Comparison of ENCODE assay signal across 9 mouse cellular contexts in genomic region chr12:72197925-72198486, GRCm38 (mm10). TPM values are rescaled to one million over a fixed set of nuclear protein-coding genes. Genes with fewer than 3 reads are reported as not detected.
DNase-seq lines count a peak whose midpoint lies in the region; ATAC-seq lines count a peak whose summit lies in the region.
"Had no signal": no experiment of that assay in that cellular context is flagged by ENCODE, and none has a peak within 500 bp of the region (broad histone marks: within the 10 kb centered on the region; RNA-seq: fewer than 3 reads in every experiment).

No protein-coding gene starts in this region.

- no peak overlapping the region for H3K9ac ChIP-seq in midbrain, embryonic 11.5 days (ENCODE audit: low read length)
- H3K9ac ChIP-seq: limb, embryonic 13.5 days had no signal

- H3K27me3 ChIP-seq in heart, embryonic 10.5 days (ENCODE audit: insufficient read depth, poor library complexity, severe bottlenecking), result no peaks in the 10 kb centered on the region
- H3K27me3 ChIP-seq in midbrain, embryonic 11.5 days (ENCODE audit: control insufficient read depth, insufficient read depth, low read length), result no peaks in the 10 kb centered on the region
- H3K27me3 ChIP-seq: limb, embryonic 13.5 days had no signal

- H3K27ac ChIP-seq in heart, embryonic 10.5 days, result 0 out of 2 replicates have a peak overlapping the region, but pooled peaks have one; percentile 7
- H3K27ac ChIP-seq in midbrain, embryonic 11.5 days (ENCODE audit: low read depth, low read length), result no peak overlapping the region
- H3K27ac ChIP-seq: limb, embryonic 13.5 days had no signal

- H3K4me2 ChIP-seq in midbrain, embryonic 11.5 days, result peak overlapping the region; percentile 13; the same call in 1 of the 2 replicates
- H3K4me2 ChIP-seq: limb, embryonic 13.5 days had no signal

- peak; percentile 38; the same call in 1 of the 2 replicates for ATAC-seq in midbrain, embryonic 11.5 days (ENCODE audit: low FRiP score)

- DNase-seq in layer of hippocampus, postnatal 10 days (ENCODE audit: low spot score in 2 of 2), result peak; percentile 25 to 27
- DNase-seq in layer of hippocampus, adult 11-12 months (ENCODE audit: low spot score), result no peak
- DNase-seq in cerebellum, postnatal 25 days, result peak; percentile 32 to 59
- DNase-seq in heart, embryonic 10.5 days (ENCODE audit: low spot score), result peak; percentile 70
- no peak for DNase-seq in midbrain, embryonic 11.5 days (ENCODE audit: low spot score, missing footprints)
- DNase-seq in urinary bladder, postnatal 14 days (ENCODE audit: low spot score), result no peak
- DNase-seq in thymus, adult 18-20 months, result no peak
- no peak for DNase-seq in gastrocnemius, adult 18-20 months (ENCODE audit: low spot score)

- peaks cover 10% of the 10 kb centered on the region for H3K4me1 ChIP-seq in heart, embryonic 10.5 days
- H3K4me1 ChIP-seq in midbrain, embryonic 11.5 days (ENCODE audit: control insufficient read depth, insufficient read depth, low read length), result no peaks in the 10 kb centered on the region; the same call in 1 of the 2 replicates

- H3K36me3 ChIP-seq in heart, embryonic 10.5 days, result no peaks in the 10 kb centered on the region
- no peaks in the 10 kb centered on the region for H3K36me3 ChIP-seq in midbrain, embryonic 11.5 days (ENCODE audit: control insufficient read depth, insufficient read depth, low read length)
- H3K36me3 ChIP-seq: limb, embryonic 13.5 days had no signal

- no peaks in the 10 kb centered on the region for H3K9me3 ChIP-seq in heart, embryonic 10.5 days
- no peaks in the 10 kb centered on the region for H3K9me3 ChIP-seq in midbrain, embryonic 11.5 days (ENCODE audit: control insufficient read depth, low read length)
- H3K9me3 ChIP-seq: limb, embryonic 13.5 days had no signal

- peak overlapping the region; percentile 16; the same call in 1 of the 2 replicates for H3K4me3 ChIP-seq in heart, embryonic 10.5 days
- no peak overlapping the region for H3K4me3 ChIP-seq in midbrain, embryonic 11.5 days (ENCODE audit: low read depth, low read length)
- H3K4me3 ChIP-seq: limb, embryonic 13.5 days had no signal

- WGBS in heart, embryonic 10.5 days, result 46% methylated on average over 18 of the region's 18 CpGs
- 57% methylated on average over 18 of the region's 18 CpGs for WGBS in midbrain, embryonic 11.5 days

RNA-seq across cellular contexts. Expression of gene Ccdc175, which starts 13.2 kb away (rescaled TPM):
- not detected for total RNA-seq in layer of hippocampus, postnatal 10 days (2021)
- not detected in 2 replicates for polyA plus RNA-seq in heart, embryonic 10.5 days (2016; fragmentation: Nextera tagmentation; extraction: Ambion mirVana)
- not detected in 2 replicates for polyA plus RNA-seq in midbrain, embryonic 11.5 days (2014; fragmentation: Nextera tagmentation; extraction: Ambion mirVana)
- not detected for total RNA-seq in gastrocnemius, adult 18-20 months (2021)
- polyA plus RNA-seq: limb, embryonic 13.5 days had no signal

Comparison
In these comparisons a context has a peak if more than half of its experiments do, and no peak if none do; other contexts are left out.
1. DNase-seq: peak in layer of hippocampus, postnatal 10 days (2 of 2), cerebellum, postnatal 25 days (2 of 2) and heart, embryonic 10.5 days (single experiment); none in layer of hippocampus, adult 11-12 months (single experiment), midbrain, embryonic 11.5 days (single experiment), urinary bladder, postnatal 14 days (single experiment), thymus, adult 18-20 months (0 of 2) and gastrocnemius, adult 18-20 months (single experiment).